Mouse (Mus musculus) bone marrow, adult 2 months (tissue): ENCODE measurements around the gene Cemip.

Experiments used
- CTCF ChIP-seq: fragments of 200-500 bp; IDR thresholded peaks from 2 replicates; pipeline ENCODE4 v1.5.1; 2011; ENCODE audit warnings: low read length, control low read depth; ENCODE audit not compliant: control insufficient read depth, insufficient read depth
- POLR2A ChIP-seq: fragments of 200-500 bp; IDR thresholded peaks from 2 replicates; pipeline ENCODE4 v1.6.1; 2011; ENCODE audit warnings: low read depth, mild to moderate bottlenecking, control low read depth, low read length, borderline replicate concordance; ENCODE audit not compliant: control insufficient read depth

DNA sequence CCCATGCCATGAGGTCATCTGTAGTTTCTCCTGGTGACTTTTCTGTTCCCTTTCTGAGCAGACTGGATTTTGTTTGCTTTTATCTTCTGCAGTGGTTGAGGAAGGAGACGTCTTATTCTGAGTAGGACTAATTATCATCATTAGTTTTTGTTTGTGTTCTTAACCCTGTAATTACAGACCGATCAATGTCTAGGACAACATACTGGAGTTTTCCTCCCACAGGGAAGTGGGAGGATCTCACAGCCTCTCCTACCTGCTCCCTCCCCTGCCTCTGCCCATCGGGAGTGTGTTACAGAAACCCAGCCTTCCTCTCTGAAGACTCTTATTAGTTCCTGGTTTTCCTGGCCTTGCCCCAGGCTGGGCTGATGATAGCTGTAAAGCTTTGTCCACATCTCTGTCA, 164.7 kb downstream of the Cemip start:
- TF ChIP-seq CTCF (no peak), POLR2A (no peak)
